Mouse (Mus musculus): ENCODE results near the gene Enpp3. TPM values are rescaled to one million over a fixed set of nuclear protein-coding genes. Genes with fewer than 3 reads are reported as not detected.

The Enpp3 gene
- 1 to 10 TPM in 2 of 4 experiments, under 1 TPM in 2; 0.58 to 1.1 (median 0.84) TPM for total RNA-seq (2022)

DNA sequence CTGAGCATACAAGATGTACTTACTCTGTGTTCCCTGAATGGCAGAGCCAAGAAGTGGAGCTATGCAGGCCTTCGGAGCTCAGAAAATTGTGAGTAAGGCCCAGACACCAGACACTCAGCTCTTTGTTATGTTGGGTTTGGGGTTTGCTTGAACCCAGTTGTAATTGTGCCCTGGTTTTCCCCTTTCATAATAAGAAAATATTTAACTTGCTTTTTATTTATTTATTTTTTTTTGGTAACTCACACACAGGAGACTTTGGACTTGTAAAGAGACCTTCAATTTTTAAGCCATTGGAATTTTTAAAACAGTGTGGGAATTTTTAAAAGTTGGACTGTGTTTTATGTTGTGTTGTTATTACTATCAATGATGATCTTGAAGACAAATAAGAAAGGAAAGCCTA, at the start of gene Enpp3:
TSS of gene Enpp3 (minus strand) at position 148 of the 400 bp plus-strand sequence.
- DNase-seq (ENCODE audit: low spot score in 2 of 2), result no peak

DNA sequence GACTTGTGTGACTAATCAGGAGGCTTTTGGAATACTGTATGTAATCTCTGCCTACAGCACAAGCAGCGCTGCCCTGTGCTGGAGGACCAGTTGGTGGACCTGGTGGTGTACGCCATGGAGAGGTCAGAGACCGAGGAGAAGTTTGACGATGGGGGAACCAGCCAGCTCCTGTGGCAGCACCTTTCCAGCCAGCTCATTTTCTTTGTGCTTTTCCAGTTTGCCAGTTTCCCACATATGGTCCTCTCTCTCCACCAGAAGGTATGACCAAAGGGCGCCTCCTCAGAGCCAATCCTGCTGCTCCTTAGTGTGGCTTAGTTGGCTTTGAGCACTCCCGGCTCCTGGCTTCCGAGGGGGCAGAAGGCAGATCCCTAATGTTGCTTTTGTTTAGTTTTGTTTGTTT, 45.7 kb upstream of the Enpp3 start:
- no peak for DNase-seq (ENCODE audit: low spot score in 2 of 2)

DNA sequence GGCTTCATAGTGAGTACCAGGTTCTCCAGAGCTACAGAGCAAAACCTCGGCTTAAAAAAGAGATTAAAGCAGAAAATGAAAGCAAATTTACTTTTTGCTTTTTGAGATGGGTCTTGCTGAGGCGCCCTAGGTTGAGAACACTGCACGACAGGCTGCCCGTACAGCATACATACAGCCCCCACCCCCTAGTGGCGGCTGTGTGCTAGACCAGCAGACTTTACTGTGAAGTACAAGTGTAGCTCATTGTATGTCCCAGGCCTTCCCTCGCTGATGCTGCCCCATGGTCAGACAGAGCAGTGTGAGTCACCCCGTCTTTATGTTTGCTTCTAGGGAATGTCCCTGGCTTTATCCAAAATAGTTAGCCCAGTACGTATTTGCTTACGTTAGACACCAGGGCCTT, 43.4 kb upstream of the Enpp3 start:
- no peak for DNase-seq (ENCODE audit: low spot score in 2 of 2)

DNA sequence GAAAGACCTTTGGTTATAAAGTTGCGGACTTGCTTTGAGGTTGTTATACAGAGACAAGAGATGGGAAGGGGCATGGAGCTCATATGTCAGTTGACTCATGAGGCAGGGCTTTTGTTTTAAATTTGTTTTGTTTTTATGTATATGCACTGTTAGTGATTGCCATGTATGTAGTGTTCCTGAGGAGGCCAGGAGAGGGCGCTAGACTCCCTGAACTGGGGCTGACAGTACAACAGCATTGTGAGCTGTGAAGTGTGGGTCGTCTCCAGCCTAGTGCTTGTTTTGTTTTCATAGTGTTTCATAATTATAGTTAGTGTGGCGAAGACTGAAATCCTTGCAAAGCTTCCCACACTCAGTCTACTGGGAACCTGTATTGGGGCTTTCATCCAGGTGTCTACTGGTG, 31.0 kb upstream of the Enpp3 start:
- DNase-seq (ENCODE audit: low spot score in 2 of 2), result no peak

DNA sequence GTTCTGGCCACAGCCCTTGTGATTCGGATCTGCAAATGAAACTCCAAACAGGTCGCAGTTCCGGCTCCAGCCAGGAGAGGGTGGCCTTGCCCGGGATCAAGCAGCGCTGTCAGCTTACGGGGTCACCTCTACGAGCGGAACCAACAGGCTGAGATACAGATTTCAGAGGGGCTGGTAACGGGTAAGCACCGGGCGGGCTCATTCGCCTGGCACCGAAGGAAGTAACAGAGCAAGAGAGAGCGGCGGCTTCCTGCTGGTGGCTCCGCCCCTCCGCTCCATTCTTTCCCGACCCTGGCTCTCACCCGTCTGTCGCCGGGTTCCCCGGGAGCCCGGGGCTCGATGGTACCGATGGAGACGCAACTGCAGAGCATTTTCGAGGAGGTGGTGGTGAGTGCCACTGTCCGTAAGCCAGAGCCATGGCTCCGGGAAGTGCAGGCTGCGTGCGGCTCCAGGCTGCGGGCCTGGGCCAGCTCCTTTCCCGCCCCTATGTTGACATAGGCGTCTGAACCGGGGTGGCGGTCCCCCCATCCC, 27.2 kb upstream of the Enpp3 start, which contains the start of gene Med23:
TSS of gene Med23 (plus strand) at position 227 of the 531 bp plus-strand sequence.
- DNase-seq (ENCODE audit: low spot score in 2 of 2), result peak; percentile 96 to 100

DNA sequence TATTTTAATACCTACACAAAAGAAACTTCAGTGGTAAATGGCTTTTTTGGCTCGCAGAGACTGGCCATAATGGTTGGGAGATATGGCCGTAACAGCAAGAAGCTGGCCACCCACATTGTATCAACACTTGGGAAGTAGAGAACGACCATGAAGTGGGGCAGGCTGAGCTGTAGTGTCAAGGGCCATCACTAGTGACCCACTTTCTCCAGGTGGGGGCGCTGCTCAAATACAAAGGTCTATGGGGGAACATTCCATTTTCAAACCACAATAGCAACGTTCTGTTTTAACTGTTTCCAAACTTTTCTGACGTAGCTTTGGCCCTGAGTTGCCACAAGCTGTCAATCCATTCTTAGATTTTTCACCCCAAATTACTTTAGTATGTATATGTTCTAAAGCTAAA, 21.8 kb upstream of the Enpp3 start:
- DNase-seq (ENCODE audit: low spot score in 2 of 2), result no peak

DNA sequence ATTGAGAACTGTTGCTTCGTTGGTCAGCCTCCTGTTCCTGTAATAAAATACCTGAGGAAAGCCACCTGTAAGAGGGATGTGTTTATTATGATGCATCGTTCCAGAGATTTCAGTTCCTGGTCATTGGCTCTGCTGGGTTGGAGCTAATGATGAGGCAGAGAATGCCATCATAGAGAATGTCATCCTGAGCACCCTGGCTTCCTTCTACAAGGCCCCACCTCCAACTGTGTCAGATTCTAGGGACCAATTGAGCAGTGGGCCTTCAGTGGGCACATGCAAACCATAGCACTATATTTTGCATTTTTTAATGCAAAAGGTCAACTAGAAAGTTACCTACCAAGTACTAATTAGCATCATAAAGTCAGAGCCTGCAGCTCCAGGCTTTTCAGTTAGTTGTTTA, 20.5 kb upstream of the Enpp3 start:
- DNase-seq (ENCODE audit: low spot score in 2 of 2), result no peak

DNA sequence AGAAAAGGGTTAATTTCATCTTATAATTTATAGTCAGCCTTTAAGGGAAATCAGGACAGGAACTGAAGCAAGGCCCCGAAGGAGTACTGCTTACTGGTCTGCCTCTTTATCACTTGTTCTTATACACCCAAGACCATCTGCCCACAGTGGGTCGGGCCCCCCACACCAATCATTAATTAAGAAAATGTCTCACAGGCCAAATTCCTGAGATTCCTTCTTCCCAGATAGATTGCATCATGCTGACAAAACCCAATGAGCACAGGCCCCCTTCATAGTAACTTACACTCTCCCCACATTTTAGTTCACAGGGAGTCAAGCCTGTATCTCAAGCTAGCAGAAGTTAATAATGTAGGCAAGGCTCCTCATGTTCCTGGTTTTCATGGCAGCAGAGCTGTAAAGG, 625 bp downstream of the Enpp3 start:
- no peak for DNase-seq (ENCODE audit: low spot score in 2 of 2)

DNA sequence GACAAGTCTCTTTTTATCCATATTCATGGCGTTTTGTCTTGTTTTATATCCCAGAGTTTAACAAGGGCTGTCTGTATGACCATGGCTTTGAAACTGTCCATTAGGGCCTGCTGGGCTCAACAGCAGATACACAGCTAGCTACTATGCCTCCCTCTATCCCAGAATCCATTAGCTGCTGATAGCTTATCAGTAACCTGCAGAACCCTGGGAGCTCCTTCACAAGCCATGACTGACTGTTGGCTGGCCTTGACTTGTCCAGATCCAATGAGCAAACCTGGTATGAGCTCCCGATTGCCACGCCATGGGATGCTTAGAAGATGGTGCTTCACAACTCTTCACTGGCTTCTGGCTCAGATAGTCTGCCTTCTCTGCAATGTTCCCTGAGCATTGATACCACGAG, 1.8 kb downstream of the Enpp3 start:
- no peak for DNase-seq (ENCODE audit: low spot score in 2 of 2)

DNA sequence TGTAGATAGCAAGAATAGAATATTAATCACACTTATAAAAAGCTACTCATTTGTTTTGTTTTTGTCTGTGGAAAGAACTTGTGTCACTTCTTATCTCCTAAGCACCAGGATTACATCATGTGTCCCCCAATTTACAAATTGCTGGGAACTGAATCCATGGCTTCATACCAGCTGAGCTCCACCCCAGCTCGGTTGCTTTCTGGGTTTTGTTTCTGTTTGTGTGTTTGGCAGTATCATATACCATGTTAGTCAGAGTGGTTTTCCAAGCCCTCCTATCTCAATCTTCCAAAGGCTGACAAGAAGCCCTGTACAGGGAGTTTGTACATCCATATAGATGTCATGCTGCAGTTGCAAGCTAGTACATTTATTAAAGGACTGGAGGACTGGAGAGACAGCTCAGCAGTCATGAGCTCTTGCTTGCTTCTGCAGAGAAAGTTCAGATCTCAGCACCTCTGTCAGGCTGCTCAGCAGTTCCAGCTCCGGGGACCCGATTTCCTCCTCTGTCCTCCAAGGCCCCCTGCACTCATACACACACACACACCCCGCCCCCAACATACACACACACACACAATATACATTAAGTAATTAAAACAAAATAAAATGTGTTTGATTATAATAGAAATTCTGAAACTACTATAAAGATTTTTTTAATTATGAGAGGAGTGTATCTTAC, 6.1 kb downstream of the Enpp3 start:
- DNase-seq (ENCODE audit: low spot score in 2 of 2), result no peak

DNA sequence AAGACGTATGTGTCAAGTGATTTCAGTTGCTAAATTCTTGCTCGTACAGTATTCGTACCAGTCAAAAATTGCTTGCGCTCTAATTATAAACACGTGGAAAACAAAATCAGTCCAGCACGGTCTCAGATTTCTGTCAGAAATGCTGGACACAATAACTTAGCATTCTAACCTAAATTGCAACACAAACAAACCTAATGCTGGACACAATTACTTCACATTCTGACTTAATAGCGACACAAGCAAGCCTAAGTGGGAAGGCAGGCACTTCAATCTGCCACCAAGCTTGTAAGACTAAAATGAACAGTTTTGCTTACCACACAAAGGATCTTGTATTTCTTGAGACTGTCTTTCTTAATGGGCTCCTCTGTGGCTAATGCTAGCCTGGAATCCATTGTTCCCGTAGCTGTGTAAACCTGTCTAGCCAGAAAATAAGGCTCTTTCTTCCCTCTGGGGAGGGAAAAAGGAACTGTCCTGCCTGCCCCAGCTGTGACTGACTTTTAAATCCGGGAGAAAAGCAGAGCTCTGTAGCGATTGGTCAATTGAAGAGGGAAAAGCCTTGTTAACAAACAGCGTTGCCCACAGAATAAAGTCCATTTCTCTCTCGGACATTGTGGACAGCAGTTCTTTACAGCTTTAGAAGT, 6.8 kb downstream of the Enpp3 start:
- DNase-seq (ENCODE audit: low spot score in 2 of 2), result no peak

DNA sequence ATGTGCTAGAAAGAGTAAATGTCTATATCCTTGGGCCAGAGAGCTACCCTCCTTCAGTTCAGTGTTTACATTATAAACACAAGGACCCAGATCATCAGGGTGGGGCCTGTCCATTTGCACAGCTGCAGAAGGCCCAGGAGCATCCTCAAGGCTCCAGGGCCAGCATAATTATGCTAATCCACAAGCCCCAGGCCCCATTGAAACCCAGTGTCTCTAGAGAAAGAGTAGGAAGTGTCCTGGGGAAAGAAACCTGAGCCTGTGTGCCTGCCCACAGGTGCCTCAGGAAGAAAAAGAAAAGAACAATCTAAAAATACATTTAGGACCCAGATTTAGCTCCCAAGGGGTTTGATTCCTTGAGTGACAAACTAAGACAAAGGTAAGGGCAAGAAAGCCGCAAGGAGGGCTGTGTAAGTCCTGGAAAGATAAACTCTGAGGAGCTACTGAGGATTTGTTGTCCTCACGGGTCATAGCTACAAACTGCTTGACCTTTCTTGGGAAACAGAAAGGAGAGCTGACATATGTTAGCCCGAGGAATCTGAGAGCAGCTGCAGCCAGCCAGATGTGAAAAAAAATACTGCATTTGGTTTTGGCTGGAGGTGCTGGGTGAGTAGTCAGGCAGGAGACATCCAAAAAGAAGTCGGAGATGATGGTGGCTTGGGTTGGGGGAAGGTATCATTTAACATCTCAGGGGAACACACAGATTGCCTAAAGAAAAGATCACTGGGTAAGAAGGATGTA, 7.8 kb downstream of the Enpp3 start:
- no peak for DNase-seq (ENCODE audit: low spot score in 2 of 2)

DNA sequence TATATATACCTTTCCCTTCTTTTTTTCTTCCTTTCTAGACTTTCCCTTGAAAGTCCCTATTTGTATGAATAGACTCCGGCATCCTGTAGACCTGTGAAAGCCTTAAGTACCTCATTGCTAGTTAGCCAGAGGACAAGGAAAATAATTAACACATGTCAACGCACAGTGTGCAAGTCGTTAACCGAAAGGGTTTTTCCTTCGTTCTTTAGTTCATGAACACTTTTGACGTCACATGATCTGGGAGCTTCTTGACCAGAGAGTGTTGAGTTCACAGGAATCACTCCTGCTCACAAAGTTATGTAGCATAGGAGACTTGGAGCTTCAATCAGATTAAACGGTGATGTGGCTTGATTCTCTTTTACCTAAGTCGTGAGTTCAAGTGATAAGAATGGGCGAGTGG, 10.3 kb downstream of the Enpp3 start:
- DNase-seq (ENCODE audit: low spot score in 2 of 2), result no peak

DNA sequence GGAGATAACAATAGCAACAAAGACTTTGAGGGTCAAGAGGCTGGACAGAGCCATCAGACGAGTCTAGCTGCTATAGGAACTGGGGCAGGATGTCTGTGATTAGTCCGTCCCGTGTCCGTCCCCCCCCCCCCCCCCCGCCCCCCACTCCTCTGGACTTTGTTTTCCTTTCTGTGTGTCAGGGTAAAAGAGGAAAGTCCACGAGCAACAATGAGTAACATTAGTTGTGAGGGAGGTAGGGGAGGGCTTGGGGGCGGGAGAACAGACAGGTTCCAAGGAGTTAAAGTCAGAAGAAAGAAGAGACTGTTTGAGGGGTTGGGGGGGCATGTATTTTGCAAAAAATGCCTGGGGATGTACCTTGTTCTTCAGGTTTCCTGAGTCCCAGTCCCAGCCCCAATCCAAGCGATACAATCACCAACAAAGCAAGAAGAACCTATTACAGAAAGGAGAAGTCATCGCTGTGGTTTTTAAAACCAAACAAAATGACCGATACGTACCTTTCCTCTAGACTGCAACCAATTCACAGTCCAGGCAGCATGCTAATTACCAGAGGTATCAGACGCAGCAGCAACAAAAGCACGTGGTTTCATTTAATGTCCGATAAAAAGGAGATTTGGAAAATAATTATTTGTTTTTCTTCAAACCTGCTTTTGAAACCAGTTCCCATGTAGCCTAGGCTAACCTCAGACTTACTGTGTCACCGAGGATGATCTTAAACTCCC, 11.1 kb downstream of the Enpp3 start:
- DNase-seq (ENCODE audit: low spot score in 2 of 2), result no peak

DNA sequence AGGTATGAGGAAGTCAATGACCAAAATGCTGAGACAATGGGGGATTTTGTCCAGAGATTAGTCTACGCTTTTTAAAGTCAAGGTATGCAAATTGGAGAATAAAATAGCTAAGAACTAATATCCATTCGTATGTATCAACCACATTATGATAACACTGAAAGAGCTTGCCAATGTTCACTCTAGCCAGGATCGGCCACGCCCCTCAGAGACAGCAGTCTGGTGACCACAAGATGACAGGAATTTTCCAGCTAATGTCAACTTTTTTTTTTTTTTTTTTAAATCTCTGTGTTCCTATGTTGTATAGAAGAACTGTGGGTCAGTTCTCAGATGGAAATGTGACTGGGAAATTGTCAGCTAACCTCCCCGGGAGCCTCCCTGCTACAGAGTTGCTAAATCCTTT, 12.2 kb downstream of the Enpp3 start:
- no peak for DNase-seq (ENCODE audit: low spot score in 2 of 2)

DNA sequence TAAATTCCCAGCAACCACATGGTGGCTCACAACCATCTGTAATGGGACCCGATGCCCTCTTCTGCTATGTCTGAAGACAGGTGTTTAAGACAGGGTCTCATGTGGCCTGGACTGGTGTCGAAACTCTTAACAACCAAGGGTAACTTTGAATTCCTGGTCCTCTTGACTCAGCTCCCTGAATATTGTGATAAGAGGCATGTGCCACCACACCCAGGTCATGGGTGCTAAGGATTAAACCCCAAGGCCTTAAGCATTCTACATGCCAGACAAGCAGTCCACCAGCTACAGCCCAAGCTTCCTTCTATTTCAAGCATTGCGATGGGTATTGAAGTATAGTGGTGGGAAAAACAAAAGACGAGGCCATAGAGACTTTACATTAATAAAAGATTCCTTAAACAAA, 14.5 kb downstream of the Enpp3 start:
- no peak for DNase-seq (ENCODE audit: low spot score in 2 of 2)

DNA sequence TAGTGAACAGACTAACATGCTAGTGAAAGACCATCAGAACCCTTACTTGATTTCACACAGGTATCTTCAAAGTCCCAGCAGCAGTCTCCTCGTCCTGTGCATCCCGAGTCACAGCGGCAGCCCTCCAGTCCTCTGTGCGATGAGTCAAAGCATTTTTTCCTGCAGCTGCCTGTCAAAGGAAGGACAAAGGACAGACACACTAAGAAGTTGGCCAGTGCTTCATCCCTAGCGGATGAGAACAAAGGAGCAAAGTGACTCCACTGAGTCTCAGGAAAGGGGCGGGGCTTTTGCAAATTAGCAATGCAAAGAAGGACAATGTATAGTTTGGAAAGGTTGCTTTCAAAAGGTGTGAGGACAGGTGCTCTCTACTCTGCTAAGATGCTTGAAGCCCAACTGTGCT, 16.5 kb downstream of the Enpp3 start:
- no peak for DNase-seq (ENCODE audit: low spot score in 2 of 2)

DNA sequence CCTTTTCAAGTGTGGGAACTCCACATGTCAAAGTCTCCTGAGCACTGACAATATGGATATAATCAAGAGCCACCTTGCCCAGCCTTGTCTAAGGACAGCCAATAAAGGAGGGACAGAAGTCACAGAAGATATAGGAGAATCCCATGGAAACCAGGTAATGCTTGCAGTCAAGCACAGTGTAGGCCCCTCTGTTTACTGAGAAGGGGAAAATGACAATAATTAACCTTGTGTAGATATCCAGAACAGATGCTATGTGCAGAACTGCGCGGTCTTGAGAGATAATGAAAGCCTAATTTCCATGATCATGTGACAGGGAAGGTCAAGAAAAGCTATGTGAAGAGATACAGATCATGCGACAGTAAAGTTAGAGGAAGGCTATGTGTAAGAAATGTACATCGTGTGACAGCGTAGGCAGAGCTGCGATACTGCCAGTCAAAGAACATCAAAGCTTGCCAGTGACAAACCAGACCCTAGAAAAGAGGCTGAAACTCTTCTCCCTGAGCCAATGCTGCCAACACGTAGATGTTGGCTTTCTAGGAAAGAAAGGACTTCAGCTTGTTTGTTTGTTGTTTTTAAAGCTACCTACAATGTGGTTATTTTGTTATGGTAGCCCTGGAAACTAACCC, 17.1 kb downstream of the Enpp3 start:
- no peak for DNase-seq (ENCODE audit: low spot score in 2 of 2)

DNA sequence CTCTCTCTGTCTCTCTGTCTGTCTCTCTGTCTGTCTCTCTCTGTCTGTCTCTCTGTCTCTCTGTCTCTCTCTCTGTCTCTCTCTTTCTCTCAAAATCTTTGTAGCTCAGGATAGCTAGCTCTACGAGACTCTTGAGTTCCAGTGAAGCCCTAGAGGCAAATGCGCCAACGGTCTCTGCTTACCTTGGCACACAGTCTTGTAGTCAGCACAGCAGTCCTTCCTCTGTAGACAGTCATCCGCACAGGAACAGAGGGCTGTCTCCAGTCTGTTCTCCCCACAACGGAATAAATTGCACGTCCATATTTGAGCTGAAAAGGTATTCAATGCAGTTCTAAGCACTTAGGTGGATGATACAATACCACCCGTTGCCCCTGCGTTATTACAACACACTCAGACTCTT, 18.0 kb downstream of the Enpp3 start:
- no peak for DNase-seq (ENCODE audit: low spot score in 2 of 2)

DNA sequence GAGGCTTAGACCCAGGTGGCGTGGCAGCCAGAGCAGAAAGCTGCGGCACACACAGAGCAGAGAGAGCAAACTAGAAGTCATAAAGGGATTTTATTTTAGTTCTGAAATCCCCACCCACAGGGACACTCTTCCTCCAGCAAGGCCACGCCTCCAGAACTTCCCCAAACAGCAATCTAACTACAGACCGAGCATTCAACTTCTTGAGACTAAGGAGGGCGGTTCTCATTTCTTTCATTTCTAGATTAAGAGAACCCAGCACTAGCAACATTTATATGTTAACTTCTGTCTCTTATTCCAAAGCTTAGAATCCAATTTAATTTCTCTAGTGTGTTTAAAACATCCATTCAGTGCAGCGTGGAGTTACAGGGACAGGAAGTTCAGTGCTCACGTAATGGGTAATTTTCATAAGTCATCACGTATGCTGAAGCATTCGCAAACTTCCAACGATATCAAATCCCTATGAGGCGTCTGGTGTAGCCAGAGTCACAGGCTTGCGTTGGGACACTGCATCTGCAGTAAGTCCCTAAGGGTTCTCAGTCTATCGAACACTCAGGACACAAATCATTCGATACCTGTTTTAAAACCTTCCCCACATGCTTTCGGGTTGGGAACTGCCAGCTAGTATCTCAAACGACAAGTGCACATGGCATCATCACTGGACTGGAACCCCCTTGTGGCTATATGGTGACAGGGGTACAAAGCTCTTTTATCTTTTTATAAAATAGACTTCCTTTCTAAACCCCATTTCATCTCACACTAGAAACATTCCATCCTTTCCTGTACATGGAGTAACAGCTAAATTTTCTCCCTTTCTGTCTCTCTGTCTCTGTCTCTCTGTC, 18.7 kb downstream of the Enpp3 start:
- no peak for DNase-seq (ENCODE audit: low spot score in 2 of 2)
